Mouse (Mus musculus) MEL (cell line): ENCODE measurements around the gene Tshz2. TPM values are rescaled to one million over a fixed set of nuclear protein-coding genes. Genes with fewer than 3 reads are reported as not detected.

Experiments
- DNase-seq: peaks from one replicate; pipeline ENCODE4 v3.0.0; 2011; ENCODE audit warnings: low read depth, low spot score
- H3K27ac ChIP-seq: 2 replicates; pipeline ENCODE4 v1.5.1; 2012; ENCODE audit warnings: low read depth, mild to moderate bottlenecking, control low read depth, low read length, moderate library complexity; ENCODE audit not compliant: control insufficient read depth
- H3K27me3 ChIP-seq, 2 experiments: fragments of 150-350 bp in 1 of 2; sonication (generic) in 1 of 2; 2 replicates each; pipeline ENCODE4 v1.6.1; 2012; ENCODE audit warnings: low read length in 2 of 2, mild to moderate bottlenecking in 2 of 2, improper control_type of control experiment in 1 of 2, moderate library complexity in 1 of 2; ENCODE audit not compliant: insufficient read depth in 2 of 2, control insufficient read depth in 1 of 2
- H3K36me3 ChIP-seq, 2 experiments: 2 replicates each; pipeline ENCODE4 v1.6.1; 2012 to 2014; ENCODE audit warnings: low read length in 2 of 2, improper control_type of control experiment in 1 of 2, inconsistent platforms in 1 of 2, mild to moderate bottlenecking in 1 of 2; ENCODE audit not compliant: insufficient read depth in 2 of 2, control insufficient read depth in 1 of 2
- H3K4me1 ChIP-seq, 2 experiments: fragments of 150-350 bp in 1 of 2; sonication (generic) in 1 of 2; 2 replicates each; pipeline ENCODE4 v1.6.1; 2012; ENCODE audit warnings: low read length in 2 of 2, improper control_type of control experiment in 1 of 2, mild to moderate bottlenecking in 1 of 2; ENCODE audit not compliant: insufficient read depth in 2 of 2, control insufficient read depth in 1 of 2
- H3K4me3 ChIP-seq, 2 experiments: fragments of 150-350 bp in 1 of 2; sonication (generic) in 1 of 2; 2 replicates each; pipeline ENCODE4 v1.5.1; 2012; ENCODE audit warnings: low read depth in 2 of 2, low read length in 2 of 2, mild to moderate bottlenecking in 2 of 2, moderate library complexity in 2 of 2, control low read depth in 1 of 2, improper control_type of control experiment in 1 of 2; ENCODE audit not compliant: control insufficient read depth in 1 of 2, insufficient read depth in 1 of 2
- H3K79me2 ChIP-seq: 2 replicates; pipeline ENCODE4 v1.6.1; 2012; ENCODE audit warnings: mild to moderate bottlenecking, low read length, moderate library complexity; ENCODE audit not compliant: control insufficient read depth, poor library complexity, insufficient read depth
- H3K9ac ChIP-seq: 2 replicates; pipeline ENCODE4 v1.6.1; 2012; ENCODE audit warnings: low read depth, mild to moderate bottlenecking, control low read depth, low read length, moderate library complexity; ENCODE audit not compliant: control insufficient read depth, poor library complexity, severe bottlenecking
- H3K9me3 ChIP-seq: fragments of 150-350 bp; sonication (generic); replicated peaks from 2 replicates; pipeline ENCODE4 v1.6.1; 2012; ENCODE audit warnings: mild to moderate bottlenecking, low read length, improper control_type of control experiment, moderate library complexity; ENCODE audit not compliant: insufficient read depth
- BHLHE40 ChIP-seq: IDR thresholded peaks from 2 replicates; pipeline ENCODE4 v1.6.1; 2012; ENCODE audit warnings: low read depth, mild to moderate bottlenecking, inconsistent platforms, low read length, improper control_type of control experiment, borderline replicate concordance
- CTCF ChIP-seq, 3 experiments: IDR thresholded peaks in 2 of 3; conservative IDR thresholded peaks in 1 of 3; 2 replicates each; pipeline ENCODE4 v1.5.1; 2011 to 2012; ENCODE audit warnings: low read length in 3 of 3, low read depth in 2 of 3, mild to moderate bottlenecking in 2 of 3, improper control_type of control experiment in 1 of 3, inconsistent platforms in 1 of 3, mixed read lengths in 1 of 3, moderate library complexity in 1 of 3; ENCODE audit not compliant: control insufficient read depth in 1 of 3, insufficient read depth in 1 of 3, poor library complexity in 1 of 3, severe bottlenecking in 1 of 3
- EP300 ChIP-seq, 2 experiments: IDR thresholded peaks; 2 replicates each; pipeline ENCODE4 v1.6.1; 2011; ENCODE audit warnings: improper control_type of control experiment in 2 of 2, low read length in 2 of 2, low read depth in 1 of 2, mild to moderate bottlenecking in 1 of 2
- ETS1 ChIP-seq: IDR thresholded peaks from 2 replicates; pipeline ENCODE4 v1.6.1; 2012; ENCODE audit warnings: low read depth, mild to moderate bottlenecking, inconsistent platforms, low read length, improper control_type of control experiment, moderate library complexity
- HCFC1 ChIP-seq: IDR thresholded peaks from 2 replicates; pipeline ENCODE4 v1.6.1; 2012; ENCODE audit warnings: low read depth, mild to moderate bottlenecking, inconsistent platforms, low read length, improper control_type of control experiment, moderate library complexity
- JUND ChIP-seq: IDR thresholded peaks from 2 replicates; pipeline ENCODE4 v1.6.1; 2011; ENCODE audit warnings: low read depth, mild to moderate bottlenecking, improper control_type of control experiment, low read length
- KAT2A ChIP-seq: conservative IDR thresholded peaks from 2 replicates; pipeline ENCODE4 v1.6.1; 2012; ENCODE audit warnings: low read depth, low read length, improper control_type of control experiment, inconsistent platforms
- MAZ ChIP-seq: IDR thresholded peaks from 2 replicates; pipeline ENCODE4 v1.6.1; 2012; ENCODE audit warnings: low read depth, mild to moderate bottlenecking, inconsistent platforms, low read length, improper control_type of control experiment
- MEF2A ChIP-seq: IDR thresholded peaks from 2 replicates; pipeline ENCODE4 v1.6.1; 2014; ENCODE audit warnings: low read depth, mild to moderate bottlenecking, inconsistent platforms, low read length, improper control_type of control experiment; ENCODE audit not compliant: poor library complexity, insufficient replicate concordance, severe bottlenecking; ENCODE audit errors: extremely low read depth
- MXI1 ChIP-seq: IDR thresholded peaks from 2 replicates; pipeline ENCODE4 v1.6.1; 2011; ENCODE audit warnings: mild to moderate bottlenecking, low read depth, low read length, improper control_type of control experiment
- MYB ChIP-seq: IDR thresholded peaks from 2 replicates; pipeline ENCODE4 v1.6.1; 2011; ENCODE audit warnings: mild to moderate bottlenecking, low read depth, low read length, improper control_type of control experiment
- MYC ChIP-seq: IDR thresholded peaks from 2 replicates; pipeline ENCODE4 v1.6.1; 2011; ENCODE audit warnings: low read depth, mild to moderate bottlenecking, low read length, improper control_type of control experiment, moderate library complexity
- NELFE ChIP-seq: IDR thresholded peaks from 2 replicates; pipeline ENCODE4 v1.6.1; 2011; ENCODE audit warnings: low read depth, low read length, improper control_type of control experiment
- POLR2AphosphoS2 ChIP-seq: IDR thresholded peaks from 2 replicates; pipeline ENCODE4 v1.6.1; 2011; ENCODE audit warnings: low read length, improper control_type of control experiment
- POLR2AphosphoS5 ChIP-seq: IDR thresholded peaks from 2 replicates; pipeline ENCODE4 v1.6.1; 2012; ENCODE audit warnings: low read depth, borderline replicate concordance, mild to moderate bottlenecking, inconsistent platforms, low read length, moderate library complexity, mixed read lengths
- SIN3A ChIP-seq: IDR thresholded peaks from 2 replicates; pipeline ENCODE4 v1.6.1; 2012; ENCODE audit warnings: low read length, improper control_type of control experiment, inconsistent platforms
- TAL1 ChIP-seq: IDR thresholded peaks from 2 replicates; pipeline ENCODE4 v1.6.1; 2012; ENCODE audit warnings: mild to moderate bottlenecking, inconsistent platforms, low read length, moderate library complexity, mixed read lengths
- TBP ChIP-seq: IDR thresholded peaks from 2 replicates; pipeline ENCODE4 v1.8.0; 2011; ENCODE audit warnings: low read depth, low read length, improper control_type of control experiment
- UBTF ChIP-seq: IDR thresholded peaks from 2 replicates; pipeline ENCODE4 v1.6.1; 2012; ENCODE audit warnings: low read depth, mild to moderate bottlenecking, inconsistent platforms, low read length, improper control_type of control experiment, moderate library complexity, borderline replicate concordance; ENCODE audit not compliant: insufficient read depth
- USF1 ChIP-seq: IDR thresholded peaks from 2 replicates; pipeline ENCODE4 v1.6.1; 2014; ENCODE audit warnings: low read depth, mild to moderate bottlenecking, inconsistent platforms, low read length, improper control_type of control experiment, moderate library complexity
- ZC3H11A ChIP-seq: IDR thresholded peaks from 2 replicates; pipeline ENCODE4 v1.6.1; 2012; ENCODE audit warnings: low read depth, mild to moderate bottlenecking, inconsistent platforms, low read length, improper control_type of control experiment
- ZNF384 ChIP-seq: IDR thresholded peaks from 2 replicates; pipeline ENCODE4 v1.6.1; 2012; ENCODE audit warnings: low read depth, mild to moderate bottlenecking, inconsistent platforms, low read length, improper control_type of control experiment
- polyA plus RNA-seq, 2 experiments: library from polyadenylated mRNA; stranded (reverse) in 1 of 2; unstranded in 1 of 2; fragments of >175 nt in 1 of 2; fragments of >200 nt in 1 of 2; gene quantifications; 2 replicates each; pipeline versions ENCODE4 v1.2.1 to v1.2.4; 2012; ENCODE audit warnings: low replicate concordance in 2 of 2, low read depth in 1 of 2; ENCODE audit not compliant: insufficient read length in 2 of 2, insufficient read depth in 1 of 2, missing spikeins in 1 of 2
- total RNA-seq: library from RNA; depleted of rRNA; stranded (reverse); fragments of 300-350 nt; gene quantifications from 2 replicates; pipeline ENCODE4 v1.2.3, GENCODE M21; 2012

Tshz2 gene
- total and polyA plus RNA-seq, 3 experiments: not detected

DNA sequence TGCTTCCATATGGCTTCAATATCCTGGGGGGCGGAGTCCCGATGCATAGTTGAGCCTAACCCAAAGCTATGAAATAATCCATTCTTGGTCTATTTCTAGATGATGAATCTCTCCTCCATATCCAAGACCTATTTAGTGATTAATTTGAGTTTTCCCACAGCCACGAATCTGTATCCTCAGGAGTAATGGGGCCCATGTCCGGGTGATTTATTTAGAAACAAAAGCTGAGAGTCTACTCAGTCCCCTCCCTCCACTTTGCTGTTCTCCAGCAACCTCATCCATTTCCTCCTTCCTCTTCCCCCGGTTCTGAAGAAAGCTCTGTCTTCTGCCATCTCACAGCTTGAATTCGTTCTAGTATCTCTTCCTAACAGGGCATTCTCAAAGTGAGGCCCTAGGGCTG, 125.3 kb downstream of the Tshz2 start:
- DNase-seq: no peak
- H3K36me3 ChIP-seq: no peaks in the 10 kb centered on the region
- H3K27me3 ChIP-seq: no peaks in the 10 kb centered on the region
- no peaks in the 10 kb centered on the region for H3K79me2 ChIP-seq
- no peak for TF ChIP-seq BHLHE40
- no peak overlapping the region for H3K4me3 ChIP-seq
- no peak overlapping the region for H3K9ac ChIP-seq
- H3K9me3 ChIP-seq: no peaks in the 10 kb centered on the region
- no peak overlapping the region for H3K27ac ChIP-seq
- no peaks in the 10 kb centered on the region for H3K4me1 ChIP-seq

- peak; percentile 5 for DNase-seq
- no peaks in the 10 kb centered on the region for H3K36me3 ChIP-seq
- H3K27ac ChIP-seq: no peak overlapping the region
- H3K4me1 ChIP-seq: no peaks in the 10 kb centered on the region
- no peaks in the 10 kb centered on the region for H3K27me3 ChIP-seq
- no peak overlapping the region for H3K4me3 ChIP-seq
- no peak overlapping the region for H3K9ac ChIP-seq
- H3K9me3 ChIP-seq: no peaks in the 10 kb centered on the region
- TF ChIP-seq CTCF (IDR thresholded peaks at IDR 0.05 in 2 of 3, conservative IDR thresholded peaks at IDR 0.05 in 1 of 3; ENCODE audit: control insufficient read depth in 1 of 3, insufficient read depth in 1 of 3, low read depth in 2 of 3, low read length in 3 of 3, poor library complexity in 1 of 3, severe bottlenecking in 1 of 3) (peak in 2 of 3 experiments; percentile 12 to 13; a peak in 2 of 6 replicates), TAL1 (no peak)
- H3K79me2 ChIP-seq: no peaks in the 10 kb centered on the region
Observed at GRCm38 (mm10) chr2:169760117-169760516, 127.3 kb downstream of the Tshz2 start.

- H3K9me3 ChIP-seq: no peaks in the 10 kb centered on the region
- TF ChIP-seq MEF2A (no peak), KAT2A (no peak), MXI1 (no peak), SIN3A (no peak), MAZ (no peak), MYB (no peak), UBTF (no peak), ZC3H11A (no peak), NELFE (no peak), POLR2AphosphoS2 (no peak), HCFC1 (no peak), JUND (no peak), EP300 (IDR thresholded peaks at IDR 0.05; ENCODE audit: low read depth in 1 of 2, low read length in 2 of 2) (no peak), MYC (no peak), ETS1 (no peak), POLR2AphosphoS5 (no peak), TBP (no peak), USF1 (no peak), ZNF384 (no peak)
Observed at GRCm38 (mm10) chr2:169761726-169762125, 128.9 kb downstream of the Tshz2 start.

More at GRCm38 (mm10) chr2:169761726-169762125, 128.9 kb downstream of the Tshz2 start:
- no peak for DNase-seq
- Histone ChIP-seq H3K4me1 (no peaks in the 10 kb centered on the region), H3K4me3 (no peak overlapping the region), H3K9ac (no peak overlapping the region), H3K79me2 (no peaks in the 10 kb centered on the region), H3K27ac (no peak overlapping the region), H3K27me3 (no peaks in the 10 kb centered on the region), H3K36me3 (no peaks in the 10 kb centered on the region)
